Mouse (Mus musculus): ENCODE measurements around the gene Mkrn3. TPM values are rescaled to one million over a fixed set of nuclear protein-coding genes. Genes with fewer than 3 reads are reported as not detected.
A peak's percentile ranks its signal among the peaks of the same experiment; 100 is the strongest.

Gene Mkrn3
- total RNA-seq, 2 experiments from 2014 or later: 17.5 to 20.7 TPM

GRCm38 (mm10) chr7:62392202-62392601, 27.7 kb downstream of the Mkrn3 start:
- DNase-seq (ENCODE audit: extremely low spot score in 1 of 2, low spot score in 2 of 2): no peak
- intact Hi-C loops (cut with DNase I): no loop called here

GRCm38 (mm10) chr7:62388291-62388690, 31.6 kb downstream of the Mkrn3 start:
- intact Hi-C loops (cut with DNase I): no loop called here
- DNase-seq (ENCODE audit: extremely low spot score in 1 of 2, low spot score in 2 of 2): no peak

GRCm38 (mm10) chr7:62382391-62382790, 37.5 kb downstream of the Mkrn3 start:
- peak; percentile 20 to 29 for DNase-seq (ENCODE audit: extremely low spot score in 1 of 2, low spot score in 2 of 2)
- intact Hi-C loops (cut with DNase I): no loop called here

- DNase-seq (ENCODE audit: extremely low spot score in 1 of 2, low spot score in 2 of 2): no peak
- intact Hi-C loops (cut with DNase I): loop anchor here (2.0 kb wide), 1 partner anchor 148 kb away; no protein-coding TSS in a partner anchor
Measured at GRCm38 (mm10) chr7:62378529-62378928, 41.4 kb downstream of the Mkrn3 start.

- intact Hi-C loops (cut with DNase I): no loop called here
- peak in 1 of 2 experiments; percentile 29 for DNase-seq (ENCODE audit: extremely low spot score in 1 of 2, low spot score in 2 of 2)
Measured at GRCm38 (mm10) chr7:62377313-62377712, 42.6 kb downstream of the Mkrn3 start.

- intact Hi-C loops (cut with DNase I): no loop called here
- peak; percentile 22 to 49 for DNase-seq (ENCODE audit: extremely low spot score in 1 of 2, low spot score in 2 of 2)
Measured at GRCm38 (mm10) chr7:62376510-62377304, 43.2 kb downstream of the Mkrn3 start, which contains the start of gene Magel2. TSS of gene Magel2 (plus strand) at chr7:62377010.

- intact Hi-C loops (cut with DNase I): no loop called here
- no peak for DNase-seq (ENCODE audit: extremely low spot score in 1 of 2, low spot score in 2 of 2)
Measured at GRCm38 (mm10) chr7:62375658-62376057, 44.3 kb downstream of the Mkrn3 start.

Other genes starting within 250 kb of the Mkrn3 start
- gene Ndn, start 73.6 kb downstream of the Mkrn3 start, total RNA-seq (2021): 100 to 1,000 TPM; 200 to 211 TPM
- gene Magel2, start 43.1 kb downstream of the Mkrn3 start, total RNA-seq (2021): 1 to 10 TPM; 6.3 to 6.8 TPM
- 1 to 10 TPM; 1.2 TPM for gene Peg12, start 44.4 kb upstream of the Mkrn3 start, total RNA-seq (2021)

All from left cerebral cortex, postnatal 10 days (tissue).